Mouse (Mus musculus) neural tube, embryonic 11.5 days (tissue): ENCODE results near the gene Vps13d. TPM values are rescaled to one million over a fixed set of nuclear protein-coding genes. Genes with fewer than 3 reads are reported as not detected.
"Not testable (repeated sequence)": the region's sequence is repeated elsewhere in the genome, so short reads cannot be mapped to it uniquely, and the experiment has no call there.

Experiments
- ATAC-seq: fragments of 200-750 bp; cut with Nextera tagmentation; 2 replicates; pipeline ENCODE4 v1.8.0; 2017; ENCODE audit warnings: moderate number of reproducible peaks, mild to moderate bottlenecking, moderate TSS enrichment, moderate library complexity; ENCODE audit not compliant: insufficient read depth, low FRiP score, low TSS enrichment
- DNase-seq: peaks from one replicate; pipeline ENCODE4 v3.0.0-alpha.2; 2015; ENCODE audit warnings: low spot score
- H3K27ac ChIP-seq: fragments of 300-500 bp; sonication (generic); 2 replicates; pipeline ENCODE4 v1.5.1; 2014; ENCODE audit warnings: low read depth, mild to moderate bottlenecking, low read length
- H3K27me3 ChIP-seq: fragments of 300-500 bp; sonication (generic); 2 replicates; pipeline ENCODE4 v1.6.1; 2014; ENCODE audit warnings: mild to moderate bottlenecking, low read length, mixed read lengths; ENCODE audit not compliant: control insufficient read depth, insufficient read depth
- H3K36me3 ChIP-seq: fragments of 300-500 bp; sonication (generic); 2 replicates; pipeline ENCODE4 v1.6.1; 2014; ENCODE audit warnings: mild to moderate bottlenecking, low read length, moderate library complexity, mixed read lengths; ENCODE audit not compliant: control insufficient read depth, insufficient read depth
- H3K4me1 ChIP-seq: fragments of 300-500 bp; sonication (generic); 2 replicates; pipeline ENCODE4 v1.6.1; 2014; ENCODE audit warnings: low read length, mixed read lengths; ENCODE audit not compliant: control insufficient read depth, insufficient read depth
- H3K4me2 ChIP-seq: fragments of 300-500 bp; sonication (generic); 2 replicates; pipeline ENCODE4 v1.6.1; 2014; ENCODE audit warnings: low read depth, mild to moderate bottlenecking, moderate library complexity
- H3K4me3 ChIP-seq: fragments of 300-500 bp; sonication (generic); 2 replicates; pipeline ENCODE4 v1.5.1; 2014; ENCODE audit warnings: low read depth, low read length
- H3K9ac ChIP-seq: fragments of 300-500 bp; sonication (generic); 2 replicates; pipeline ENCODE4 v1.6.1; 2014; ENCODE audit warnings: mild to moderate bottlenecking, low read length
- H3K9me3 ChIP-seq: fragments of 300-500 bp; sonication (generic); 2 replicates; pipeline ENCODE4 v1.6.1; 2016; ENCODE audit warnings: low read length; ENCODE audit not compliant: control insufficient read depth
- WGBS: fragments of 180-500 bp; shearing (Covaris S2); extraction: QIAGEN DNeasy Blood & Tissue Kit; methylation state at CpG from one replicate; pipeline ENCODE4 v1.1.7; 2014; 5-methylcytosine and 5-hydroxymethylcytosine counted together
- polyA plus RNA-seq: library from polyadenylated mRNA; unstranded; fragments of >200 nt; fragmentation: Nextera tagmentation; extraction: Ambion mirVana; gene quantifications from 2 replicates; pipeline ENCODE4 v1.2.1, GENCODE M21; 2014

The Vps13d gene
- polyA plus RNA-seq, 1 experiment from 2014 or later = 14.3 TPM

- Histone ChIP-seq H3K9ac (no peak overlapping the region), H3K4me2 (no peak overlapping the region), H3K9me3 (no peaks in the 10 kb centered on the region), H3K27ac (no peak overlapping the region), H3K4me3 (no peak overlapping the region), H3K27me3 (no peaks in the 10 kb centered on the region), H3K36me3 (no peaks in the 10 kb centered on the region), H3K4me1 (peaks cover under 1% of the 10 kb centered on the region; the same call in 1 of the 2 replicates)
- DNase-seq (no peak), ATAC-seq (no peak)
These were observed 6.2 kb downstream of the Vps13d start for GRCm38 (mm10) chr4:145188561-145188960.

GRCm38 (mm10) chr4:145187619-145188018 is 7.2 kb downstream of the Vps13d start:
- H3K4me3 ChIP-seq = no peak overlapping the region
- no peak overlapping the region for H3K9ac ChIP-seq
- H3K4me1 ChIP-seq = no peaks in the 10 kb centered on the region
- no peaks in the 10 kb centered on the region for H3K36me3 ChIP-seq
- no peak for DNase-seq
- H3K27ac ChIP-seq = no peak overlapping the region
- H3K27me3 ChIP-seq = no peaks in the 10 kb centered on the region
- 77% methylated on average over 2 of the region's 2 CpGs for WGBS
- H3K4me2 ChIP-seq = no peak overlapping the region
- ATAC-seq = no peak
- H3K9me3 ChIP-seq = no peaks in the 10 kb centered on the region

GRCm38 (mm10) chr4:145178918-145179549 is 15.8 kb downstream of the Vps13d start:
- Histone ChIP-seq H3K4me2 (no peak overlapping the region), H3K36me3 (no peaks in the 10 kb centered on the region; the same call in 1 of the 2 replicates), H3K4me1 (no peaks in the 10 kb centered on the region), H3K9me3 (no peaks in the 10 kb centered on the region), H3K27ac (no peak overlapping the region), H3K9ac (no peak overlapping the region), H3K4me3 (no peak overlapping the region), H3K27me3 (no peaks in the 10 kb centered on the region)
- no peak for DNase-seq
- ATAC-seq = no peak
- WGBS = 96% methylated on average over 5 of the region's 5 CpGs

- ATAC-seq, H3K27me3 ChIP-seq, H3K36me3 ChIP-seq, H3K9ac ChIP-seq, H3K9me3 ChIP-seq, H3K4me3 ChIP-seq, H3K4me1 ChIP-seq, H3K27ac ChIP-seq, H3K4me2 ChIP-seq, DNase-seq: not testable (repeated sequence)
- WGBS = 91% methylated on average over 3 of the region's 3 CpGs
These were observed 29.3 kb downstream of the Vps13d start for GRCm38 (mm10) chr4:145165542-145165941.

- WGBS = 97% methylated on average over 4 of the region's 4 CpGs
These were observed 30.7 kb downstream of the Vps13d start for GRCm38 (mm10) chr4:145164111-145164510.

GRCm38 (mm10) chr4:145161243-145161642 is 33.6 kb downstream of the Vps13d start:
- Histone ChIP-seq H3K4me1 (no peaks in the 10 kb centered on the region), H3K9me3 (no peaks in the 10 kb centered on the region), H3K4me2 (no peak overlapping the region), H3K9ac (no peak overlapping the region), H3K36me3 (0 out of 2 replicates have a peak, but pooled peaks cover 4% of the 10 kb centered on the region), H3K27ac (no peak overlapping the region), H3K4me3 (no peak overlapping the region), H3K27me3 (no peaks in the 10 kb centered on the region)
- ATAC-seq (peak; percentile 46; the same call in 1 of the 2 replicates), DNase-seq (peak; percentile 32)
- 88% methylated on average over 1 of the region's 1 CpGs for WGBS

More at GRCm38 (mm10) chr4:145164111-145164510, 30.7 kb downstream of the Vps13d start:
- H3K9me3 ChIP-seq = no peaks in the 10 kb centered on the region
- no peaks in the 10 kb centered on the region for H3K4me1 ChIP-seq
- H3K9ac ChIP-seq = no peak overlapping the region
- ATAC-seq = no peak
- H3K4me3 ChIP-seq = no peak overlapping the region
- H3K4me2 ChIP-seq = no peak overlapping the region
- no peak overlapping the region for H3K27ac ChIP-seq
- DNase-seq = no peak
- no peaks in the 10 kb centered on the region for H3K27me3 ChIP-seq
- H3K36me3 ChIP-seq = peaks cover 8% of the 10 kb centered on the region; the same call in 1 of the 2 replicates

GRCm38 (mm10) chr4:145155956-145156355 is 38.8 kb downstream of the Vps13d start:
- H3K9ac ChIP-seq = no peak overlapping the region
- H3K9me3 ChIP-seq = no peaks in the 10 kb centered on the region
- H3K4me3 ChIP-seq = no peak overlapping the region
- peaks cover 17% of the 10 kb centered on the region; the same call in 1 of the 2 replicates for H3K36me3 ChIP-seq
- ATAC-seq = 0 out of 2 replicates have a peak, but pooled peaks have one; percentile 38
- WGBS = 53% methylated on average over 8 of the region's 8 CpGs
- H3K4me1 ChIP-seq = no peaks in the 10 kb centered on the region
- no peak overlapping the region for H3K4me2 ChIP-seq
- peak; percentile 35 for DNase-seq
- H3K27me3 ChIP-seq = no peaks in the 10 kb centered on the region
- H3K27ac ChIP-seq = no peak overlapping the region

- Histone ChIP-seq H3K9ac (no peak overlapping the region), H3K36me3 (peaks cover 22% of the 10 kb centered on the region), H3K4me3 (no peak overlapping the region), H3K4me2 (no peak overlapping the region), H3K9me3 (no peaks in the 10 kb centered on the region), H3K4me1 (no peaks in the 10 kb centered on the region), H3K27me3 (no peaks in the 10 kb centered on the region), H3K27ac (no peak overlapping the region)
- DNase-seq (no peak), ATAC-seq (no peak)
- 83% methylated on average over 1 of the region's 1 CpGs for WGBS
These were observed 43.7 kb downstream of the Vps13d start for GRCm38 (mm10) chr4:145151103-145151486.

GRCm38 (mm10) chr4:145150345-145151102 is 44.3 kb downstream of the Vps13d start:
- DNase-seq (no peak), ATAC-seq (no peak)
- Histone ChIP-seq H3K4me2 (no peak overlapping the region), H3K27me3 (no peaks in the 10 kb centered on the region), H3K4me3 (no peak overlapping the region), H3K4me1 (no peaks in the 10 kb centered on the region), H3K9me3 (no peaks in the 10 kb centered on the region), H3K36me3 (peaks cover 16% of the 10 kb centered on the region), H3K27ac (no peak overlapping the region), H3K9ac (no peak overlapping the region)
- WGBS = 83% methylated on average over 5 of the region's 5 CpGs
